Mouse (Mus musculus) ES-Bruce4 (cell line): ENCODE data around the gene Glra3. TPM values are rescaled to one million over a fixed set of nuclear protein-coding genes. Genes with fewer than 3 reads are reported as not detected.
A peak's percentile ranks its signal among the peaks of the same experiment; 100 is the strongest.

Experiments
- H3K27ac ChIP-seq: 2 replicates; pipeline ENCODE4 v1.5.1; 2012; ENCODE audit warnings: low read length, inconsistent platforms; ENCODE audit not compliant: insufficient read depth
- H3K27me3 ChIP-seq: 2 replicates; pipeline ENCODE4 v1.6.1; 2012; ENCODE audit warnings: mild to moderate bottlenecking, low read length, inconsistent platforms; ENCODE audit not compliant: control insufficient read depth, poor library complexity, insufficient read depth, severe bottlenecking
- H3K36me3 ChIP-seq: 2 replicates; pipeline ENCODE4 v1.6.1; 2012; ENCODE audit warnings: inconsistent platforms, mild to moderate bottlenecking, low read length, moderate library complexity; ENCODE audit not compliant: control insufficient read depth, poor library complexity, insufficient read depth, severe bottlenecking
- H3K4me1 ChIP-seq: one replicate; pipeline ENCODE4 v1.8.1; 2011; ENCODE audit warnings: low read length; ENCODE audit not compliant: control insufficient read depth, insufficient read depth
- H3K4me3 ChIP-seq: 2 replicates; pipeline ENCODE4 v1.5.1; 2011; ENCODE audit warnings: low read depth, mild to moderate bottlenecking, low read length
- H3K9ac ChIP-seq: 2 replicates; pipeline ENCODE4 v1.6.1; 2012; ENCODE audit warnings: low read depth, mild to moderate bottlenecking, inconsistent platforms; ENCODE audit not compliant: poor library complexity, severe bottlenecking
- H3K9me3 ChIP-seq: replicated peaks from 2 replicates; pipeline ENCODE4 v1.6.1; 2012; ENCODE audit warnings: mild to moderate bottlenecking, low read length, inconsistent platforms; ENCODE audit not compliant: control insufficient read depth, poor library complexity, insufficient read depth, severe bottlenecking
- CTCF ChIP-seq: IDR thresholded peaks from one replicate; pipeline ENCODE4 v1.8.1; 2011; ENCODE audit warnings: low read depth, low read length
- EP300 ChIP-seq: IDR thresholded peaks from 2 replicates; pipeline ENCODE4 v1.6.1; 2011; ENCODE audit warnings: low read depth, low read length; ENCODE audit not compliant: insufficient read depth
- POLR2A ChIP-seq: IDR thresholded peaks from one replicate; pipeline ENCODE4 v1.8.1; 2011; ENCODE audit warnings: low read length; ENCODE audit not compliant: insufficient read depth
- polyA plus RNA-seq: library from polyadenylated mRNA; stranded (reverse); fragments of >200 nt; gene quantifications from 2 replicates; pipeline ENCODE4 v1.2.4, GENCODE M21; 2011; ENCODE audit warnings: low read depth; ENCODE audit not compliant: missing spikeins, insufficient read depth, insufficient read length

Glra3 gene
- not detected in 2 replicates for polyA plus RNA-seq

GRCm38 (mm10) chr8:55939870-55940525 lies at the start of gene Glra3:
Glra3 (plus strand) TSS chr8:55940460.
- H3K36me3 ChIP-seq, result no peaks in the 10 kb centered on the region
- no peaks in the 10 kb centered on the region for H3K9me3 ChIP-seq
- peak within 1 kb of the TSS; percentile 27; the same call in 1 of the 2 replicates for H3K4me3 ChIP-seq
- no peak within 1 kb of the TSS for H3K27ac ChIP-seq
- TF ChIP-seq CTCF (no peak), EP300 (no peak), POLR2A (no peak)
- no peaks in the 10 kb centered on the region for H3K4me1 ChIP-seq
- H3K9ac ChIP-seq, result no peak within 1 kb of the TSS
- no peaks in the 10 kb centered on the region; the same call in 1 of the 2 replicates for H3K27me3 ChIP-seq

- Histone ChIP-seq H3K9me3 (no peaks in the 10 kb centered on the region), H3K4me1 (no peaks in the 10 kb centered on the region)
- no peak for TF ChIP-seq POLR2A
- TF ChIP-seq EP300, result no peak
- no peak for TF ChIP-seq CTCF
Observed at GRCm38 (mm10) chr8:55906848-55907247, 33.4 kb upstream of the Glra3 start, which contains the start of gene Adam29. Adam29 (minus strand) TSS chr8:55906948.

DNA sequence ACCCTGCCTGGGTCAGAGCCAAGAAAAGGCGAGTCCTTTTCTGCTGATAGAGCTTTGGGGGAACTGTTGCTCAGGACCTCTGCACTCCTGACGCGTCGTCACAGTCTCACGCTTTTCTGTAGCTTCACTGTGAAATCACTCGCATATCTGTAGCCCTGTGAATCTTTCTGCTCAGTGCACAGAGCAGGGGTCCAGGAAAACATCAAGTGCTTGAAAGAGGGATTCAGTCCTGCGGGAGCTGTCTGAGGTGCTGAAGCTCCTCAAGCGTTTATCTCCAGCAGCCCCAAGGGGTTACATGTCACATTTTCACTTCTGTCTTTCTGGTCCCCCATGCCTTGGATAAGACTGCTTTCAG lies 243 bp downstream of the Glra3 start:
- Histone ChIP-seq H3K4me3 (peak overlapping the region; percentile 27; the same call in 1 of the 2 replicates), H3K9ac (no peak overlapping the region), H3K9me3 (no peaks in the 10 kb centered on the region), H3K27me3 (no peaks in the 10 kb centered on the region; the same call in 1 of the 2 replicates), H3K4me1 (no peaks in the 10 kb centered on the region), H3K27ac (no peak overlapping the region), H3K36me3 (no peaks in the 10 kb centered on the region)
- TF ChIP-seq EP300 (no peak), CTCF (no peak), POLR2A (no peak)

More at GRCm38 (mm10) chr8:55906848-55907247, 33.4 kb upstream of the Glra3 start, which contains the start of gene Adam29:
- no peak within 1 kb of the TSS for H3K9ac ChIP-seq
- H3K27ac ChIP-seq, result no peak within 1 kb of the TSS
- no peak within 1 kb of the TSS for H3K4me3 ChIP-seq
- no peaks in the 10 kb centered on the region for H3K27me3 ChIP-seq
- H3K36me3 ChIP-seq, result no peaks in the 10 kb centered on the region

- Histone ChIP-seq H3K36me3 (no peaks in the 10 kb centered on the region), H3K4me3 (no peak overlapping the region), H3K27me3 (no peaks in the 10 kb centered on the region), H3K27ac (no peak overlapping the region), H3K9me3 (no peaks in the 10 kb centered on the region), H3K9ac (no peak overlapping the region), H3K4me1 (no peaks in the 10 kb centered on the region)
- no peak for TF ChIP-seq EP300
Observed at GRCm38 (mm10) chr8:55964759-55965320, 24.6 kb downstream of the Glra3 start.

DNA sequence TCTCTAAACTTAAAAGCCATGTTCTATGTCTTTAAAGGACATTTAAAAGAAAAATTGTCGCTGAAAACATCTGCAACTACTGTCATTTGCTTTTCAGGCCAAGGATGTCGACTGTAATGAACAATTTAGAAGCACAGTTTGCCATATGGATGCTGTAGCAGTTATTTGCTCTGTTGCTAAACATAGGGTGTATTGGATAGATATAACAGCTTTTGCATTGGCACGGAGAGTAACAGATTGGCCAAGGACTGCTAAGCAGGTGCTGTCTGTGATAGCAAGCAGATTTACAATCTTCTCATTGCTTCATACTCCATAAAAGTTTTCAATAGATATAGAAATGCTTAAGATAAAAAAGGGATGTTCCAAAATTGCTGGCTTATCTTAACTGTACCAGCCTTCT lies 57.6 kb downstream of the Glra3 start:
- H3K36me3 ChIP-seq, result no peaks in the 10 kb centered on the region
- H3K27me3 ChIP-seq, result no peaks in the 10 kb centered on the region
- no peak overlapping the region for H3K27ac ChIP-seq
- H3K4me1 ChIP-seq, result no peaks in the 10 kb centered on the region
- no peaks in the 10 kb centered on the region for H3K9me3 ChIP-seq
- no peak overlapping the region for H3K9ac ChIP-seq
- no peak for TF ChIP-seq POLR2A
- H3K4me3 ChIP-seq, result no peak overlapping the region

DNA sequence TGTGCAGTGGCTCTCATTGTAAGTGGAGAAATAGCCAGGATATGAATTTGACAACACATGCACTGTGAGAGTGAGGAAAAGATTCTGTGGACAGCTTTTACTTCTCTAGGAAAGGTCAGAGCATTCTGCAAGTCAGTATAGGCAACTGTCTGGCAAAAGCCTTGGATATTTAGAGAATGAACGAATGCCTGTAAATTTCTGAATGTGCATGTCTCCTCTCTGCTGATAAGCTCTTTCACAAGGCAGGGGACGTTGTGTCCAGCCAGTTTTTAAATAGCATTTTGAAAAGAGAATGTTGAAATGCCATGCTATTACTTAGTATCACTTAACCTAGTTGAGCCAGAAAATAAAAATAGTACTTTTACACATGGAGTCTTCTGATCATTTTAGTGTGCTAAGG lies 114.1 kb downstream of the Glra3 start:
- no peak for TF ChIP-seq CTCF
- TF ChIP-seq EP300, result no peak
- no peak for TF ChIP-seq POLR2A

More for the DNA sequence above, 114.1 kb downstream of the Glra3 start:
- no peaks in the 10 kb centered on the region for H3K4me1 ChIP-seq
- H3K36me3 ChIP-seq, result no peaks in the 10 kb centered on the region
- H3K27ac ChIP-seq, result no peak overlapping the region
- H3K4me3 ChIP-seq, result no peak overlapping the region
- H3K27me3 ChIP-seq, result no peaks in the 10 kb centered on the region
- H3K9ac ChIP-seq, result no peak overlapping the region
- no peaks in the 10 kb centered on the region for H3K9me3 ChIP-seq
